Mouse (Mus musculus) intestine, embryonic 16.5 days (tissue): Measurements from ENCODE around the gene Poc1a. TPM values are rescaled to one million over a fixed set of nuclear protein-coding genes. Genes with fewer than 3 reads are reported as not detected.

Experiments
- ATAC-seq: fragments of 200-750 bp; cut with Nextera tagmentation; 2 replicates; pipeline ENCODE4 v1.8.0; 2017; ENCODE audit warnings: moderate TSS enrichment, moderate library complexity
- H3K27ac ChIP-seq: fragments of 300-500 bp; sonication (generic); 2 replicates; pipeline ENCODE4 v1.5.1; 2014; ENCODE audit warnings: mild to moderate bottlenecking, low read length
- H3K27me3 ChIP-seq: fragments of 300-500 bp; sonication (generic); replicated peaks from 2 replicates; pipeline ENCODE4 v1.6.1; 2014; ENCODE audit warnings: low read length, control low read depth, mixed read lengths; ENCODE audit not compliant: control insufficient read depth, insufficient read depth
- H3K36me3 ChIP-seq: fragments of 300-500 bp; sonication (generic); 2 replicates; pipeline ENCODE4 v1.6.1; 2014; ENCODE audit warnings: low read length, control low read depth; ENCODE audit not compliant: control insufficient read depth, insufficient read depth
- H3K4me1 ChIP-seq: fragments of 300-500 bp; sonication (generic); 2 replicates; pipeline ENCODE4 v1.6.1; 2014; ENCODE audit warnings: low read length, control low read depth, mixed read lengths; ENCODE audit not compliant: control insufficient read depth, insufficient read depth
- H3K4me2 ChIP-seq: fragments of 300-500 bp; sonication (generic); 2 replicates; pipeline ENCODE4 v1.6.1; 2014; ENCODE audit warnings: low read depth, low read length, control low read depth
- H3K4me3 ChIP-seq: fragments of 300-500 bp; sonication (generic); 2 replicates; pipeline ENCODE4 v1.5.1; 2014; ENCODE audit warnings: mild to moderate bottlenecking, low read length
- H3K9ac ChIP-seq: fragments of 300-500 bp; sonication (generic); 2 replicates; pipeline ENCODE4 v1.6.1; 2014; ENCODE audit warnings: low read depth, low read length
- H3K9me3 ChIP-seq: fragments of 300-500 bp; sonication (generic); 2 replicates; pipeline ENCODE4 v1.6.1; 2016; ENCODE audit warnings: low read length, control low read depth; ENCODE audit not compliant: control insufficient read depth
- WGBS: fragments of 180-500 bp; shearing (Covaris S2); extraction: QIAGEN DNeasy Blood & Tissue Kit; methylation state at CpG from one replicate; pipeline ENCODE4 v1.1.7; 2014; 5-methylcytosine and 5-hydroxymethylcytosine counted together
- polyA plus RNA-seq: library from polyadenylated mRNA; unstranded; fragments of >200 nt; fragmentation: Nextera tagmentation; extraction: Ambion mirVana; gene quantifications from 2 replicates; pipeline ENCODE4 v1.2.1, GENCODE M21; 2015

Gene Poc1a
- polyA plus RNA-seq, 1 experiment from 2014 or later, result 29.1 TPM

GRCm38 (mm10) chr9:106338462-106339172 lies 57.8 kb downstream of the Poc1a start:
- Histone ChIP-seq H3K27ac (no peak overlapping the region), H3K4me1 (peaks cover 23% of the 10 kb centered on the region), H3K36me3 (no peaks in the 10 kb centered on the region), H3K9ac (no peak overlapping the region), H3K9me3 (no peaks in the 10 kb centered on the region), H3K4me3 (no peak overlapping the region), H3K27me3 (no peaks in the 10 kb centered on the region), H3K4me2 (no peak overlapping the region)
- no peak for ATAC-seq
- WGBS, result 34% methylated on average over 10 of the region's 10 CpGs

- WGBS, result 56% methylated on average over 6 of the region's 6 CpGs
- peaks cover 23% of the 10 kb centered on the region for H3K4me1 ChIP-seq
These were observed 58.3 kb downstream of the Poc1a start for GRCm38 (mm10) chr9:106339173-106339558.

GRCm38 (mm10) chr9:106339730-106340129 lies 58.9 kb downstream of the Poc1a start:
- Histone ChIP-seq H3K27ac (peak overlapping the region; percentile 21; the same call in 1 of the 2 replicates), H3K9ac (no peak overlapping the region), H3K4me1 (peaks cover 24% of the 10 kb centered on the region), H3K9me3 (no peaks in the 10 kb centered on the region), H3K4me3 (no peak overlapping the region), H3K27me3 (no peaks in the 10 kb centered on the region), H3K36me3 (no peaks in the 10 kb centered on the region), H3K4me2 (no peak overlapping the region)
- ATAC-seq, result no peak
- 79% methylated on average over 4 of the region's 4 CpGs for WGBS

More at GRCm38 (mm10) chr9:106339173-106339558, 58.3 kb downstream of the Poc1a start:
- no peak for ATAC-seq
- Histone ChIP-seq H3K27ac (no peak overlapping the region), H3K4me3 (no peak overlapping the region), H3K4me2 (no peak overlapping the region), H3K9ac (no peak overlapping the region), H3K27me3 (no peaks in the 10 kb centered on the region), H3K9me3 (no peaks in the 10 kb centered on the region), H3K36me3 (no peaks in the 10 kb centered on the region)

DNA sequence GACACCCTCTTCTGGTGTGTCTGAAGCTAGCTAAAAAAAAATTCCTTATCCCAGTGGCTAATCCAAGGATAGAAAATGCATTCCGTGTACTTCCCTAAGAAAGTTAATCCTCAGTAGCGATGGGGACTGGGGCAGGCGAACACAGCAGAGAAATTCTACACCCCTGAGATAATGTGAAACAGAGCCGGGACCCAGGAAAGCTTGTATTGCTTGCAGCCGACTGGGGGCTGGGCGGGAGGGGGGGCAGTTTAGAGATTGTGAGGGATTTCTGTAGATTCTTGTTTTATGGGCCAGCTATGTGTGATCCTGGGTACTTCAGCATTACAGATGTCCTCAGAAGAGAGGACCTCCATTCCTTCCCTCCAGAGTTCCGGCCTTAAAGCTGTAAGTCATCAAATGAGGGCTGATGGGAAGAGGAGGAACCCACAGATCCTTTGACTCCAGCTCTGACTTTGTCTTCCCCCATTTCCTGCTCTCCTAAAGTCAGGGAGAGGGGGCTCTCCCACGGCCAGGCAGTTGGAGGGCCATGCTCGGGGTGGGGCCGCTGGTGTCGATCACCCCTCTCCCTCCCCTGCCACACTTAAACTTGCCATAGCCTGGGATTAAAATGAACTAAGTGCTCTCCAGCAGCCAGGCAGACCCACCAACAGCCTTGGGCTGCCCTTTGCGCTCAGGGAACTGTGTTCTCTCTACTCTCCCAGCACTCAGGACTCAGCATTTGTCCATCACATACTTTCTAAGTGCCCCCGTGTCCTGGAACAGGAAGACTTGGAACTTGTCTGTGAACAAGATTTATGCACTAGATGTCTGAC lies 59.8 kb downstream of the Poc1a start:
- Histone ChIP-seq H3K4me1 (peaks cover 29% of the 10 kb centered on the region), H3K27me3 (no peaks in the 10 kb centered on the region), H3K27ac (peak overlapping the region; percentile 77), H3K4me2 (no peak overlapping the region), H3K36me3 (no peaks in the 10 kb centered on the region), H3K4me3 (no peak overlapping the region), H3K9me3 (no peaks in the 10 kb centered on the region), H3K9ac (peak overlapping the region; percentile 44; the same call in 1 of the 2 replicates)
- 47% methylated on average over 13 of the region's 13 CpGs for WGBS
- ATAC-seq, result peak; percentile 42; the same call in 1 of the 2 replicates

DNA sequence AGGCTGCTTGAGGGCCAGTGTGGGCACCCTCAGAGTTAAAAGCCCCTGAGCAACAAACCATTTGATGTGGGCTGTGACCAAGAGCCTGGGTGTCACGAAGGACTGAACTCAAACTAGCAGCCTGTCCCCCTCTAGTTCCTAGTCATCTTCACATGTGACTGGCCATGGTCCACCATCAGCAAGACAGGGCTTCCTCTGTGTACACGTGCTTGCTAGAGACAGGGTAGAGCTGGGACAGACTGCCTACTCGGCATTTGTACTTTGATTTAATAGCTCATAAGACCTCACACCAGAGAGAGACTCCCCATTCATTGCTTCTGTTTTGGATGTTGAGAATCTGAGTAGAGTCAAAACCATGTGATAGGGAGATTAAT lies 60.4 kb downstream of the Poc1a start:
- no peaks in the 10 kb centered on the region for H3K27me3 ChIP-seq
- H3K27ac ChIP-seq, result peak overlapping the region; percentile 77
- no peak for ATAC-seq
- H3K4me2 ChIP-seq, result no peak overlapping the region
- peaks cover 29% of the 10 kb centered on the region for H3K4me1 ChIP-seq
- H3K9me3 ChIP-seq, result no peaks in the 10 kb centered on the region
- H3K9ac ChIP-seq, result no peak overlapping the region
- no peak overlapping the region for H3K4me3 ChIP-seq
- no peaks in the 10 kb centered on the region for H3K36me3 ChIP-seq
- 55% methylated on average over 3 of the region's 3 CpGs for WGBS

DNA sequence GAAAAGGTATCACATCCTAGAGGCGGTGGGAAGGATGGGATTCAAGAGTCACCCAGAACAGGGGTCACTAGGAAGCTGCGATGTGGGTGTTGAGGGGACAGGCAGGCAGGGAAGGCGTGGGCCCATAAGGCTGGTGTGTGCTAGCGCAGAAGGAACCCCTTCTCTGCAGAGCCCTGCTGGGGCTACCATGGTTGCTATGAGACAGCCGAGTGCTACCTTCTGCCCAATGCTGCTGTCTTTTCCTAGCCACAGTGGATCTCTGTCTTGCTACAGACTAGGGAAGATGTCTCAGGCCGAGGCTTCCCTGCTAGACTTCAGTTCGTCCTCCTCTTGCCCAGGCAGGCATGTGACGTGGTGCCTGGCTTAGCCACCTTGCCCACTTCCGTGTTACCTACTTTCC lies 61.7 kb downstream of the Poc1a start:
- no peak for ATAC-seq
- no peaks in the 10 kb centered on the region for H3K36me3 ChIP-seq
- no peaks in the 10 kb centered on the region for H3K9me3 ChIP-seq
- no peak overlapping the region for H3K9ac ChIP-seq
- peaks cover 29% of the 10 kb centered on the region for H3K4me1 ChIP-seq
- H3K27ac ChIP-seq, result no peak overlapping the region
- WGBS, result 85% methylated on average over 9 of the region's 9 CpGs
- H3K27me3 ChIP-seq, result no peaks in the 10 kb centered on the region
- H3K4me3 ChIP-seq, result no peak overlapping the region
- H3K4me2 ChIP-seq, result no peak overlapping the region

- no peaks in the 10 kb centered on the region for H3K9me3 ChIP-seq
- no peaks in the 10 kb centered on the region for H3K36me3 ChIP-seq
- 0 out of 2 replicates have a peak overlapping the region, but pooled peaks have one; percentile 11 for H3K9ac ChIP-seq
- no peak overlapping the region for H3K27ac ChIP-seq
- no peak for ATAC-seq
- no peak overlapping the region for H3K4me2 ChIP-seq
- WGBS, result 43% methylated on average over 6 of the region's 6 CpGs
- no peak overlapping the region for H3K4me3 ChIP-seq
- H3K4me1 ChIP-seq, result peaks cover 14% of the 10 kb centered on the region
- no peaks in the 10 kb centered on the region for H3K27me3 ChIP-seq
These were observed 64.3 kb downstream of the Poc1a start for GRCm38 (mm10) chr9:106345167-106345566.

DNA sequence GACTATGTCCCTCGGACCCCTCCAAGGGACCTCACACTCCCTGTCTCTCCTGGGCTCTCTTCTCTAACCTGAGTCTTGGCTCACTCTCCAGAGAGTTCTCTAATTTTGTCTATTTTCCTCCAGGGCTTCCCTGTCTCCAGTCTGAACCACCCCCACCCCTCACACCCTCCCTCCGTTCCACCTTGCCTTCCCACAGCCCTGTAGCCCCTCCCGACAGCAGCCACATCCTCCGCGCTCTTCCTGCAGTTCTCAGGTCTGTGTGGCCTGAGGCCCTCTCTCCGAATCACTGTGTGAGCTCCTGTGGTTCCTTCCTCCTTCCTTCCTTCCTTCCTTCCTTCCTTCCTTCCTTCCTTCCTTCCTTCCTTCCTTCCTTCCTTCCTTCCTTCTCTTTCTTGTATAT lies 64.8 kb downstream of the Poc1a start:
- Histone ChIP-seq H3K4me2 (no peak overlapping the region), H3K27ac (no peak overlapping the region), H3K36me3 (no peaks in the 10 kb centered on the region), H3K9me3 (no peaks in the 10 kb centered on the region), H3K4me1 (peaks cover 13% of the 10 kb centered on the region), H3K9ac (0 out of 2 replicates have a peak overlapping the region, but pooled peaks have one; percentile 11), H3K4me3 (no peak overlapping the region), H3K27me3 (no peaks in the 10 kb centered on the region)
- WGBS, result 54% methylated on average over 6 of the region's 6 CpGs
- no peak for ATAC-seq

DNA sequence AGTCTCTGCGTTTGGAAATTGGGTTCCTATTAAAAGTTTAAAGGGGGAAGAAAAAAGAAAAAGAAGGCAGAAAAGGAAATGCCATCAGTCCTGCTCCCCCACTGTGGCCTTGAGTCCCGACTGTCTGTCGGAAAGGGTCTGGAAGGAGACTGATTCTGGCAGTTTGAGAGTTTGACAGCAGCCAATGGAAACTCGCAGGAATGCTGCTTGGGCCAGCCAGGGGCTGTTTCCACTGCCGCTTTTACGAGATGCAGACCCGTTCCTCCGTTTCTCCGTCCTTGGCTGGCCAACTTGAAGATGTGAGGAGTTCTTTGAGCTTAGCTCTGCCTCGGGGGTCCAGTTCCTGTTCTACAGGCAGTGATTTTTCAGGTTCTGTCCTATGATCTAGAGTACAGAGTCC lies 67.4 kb downstream of the Poc1a start:
- H3K4me2 ChIP-seq, result no peak overlapping the region
- no peak overlapping the region for H3K9ac ChIP-seq
- H3K9me3 ChIP-seq, result no peaks in the 10 kb centered on the region
- H3K36me3 ChIP-seq, result no peaks in the 10 kb centered on the region
- H3K4me3 ChIP-seq, result no peak overlapping the region
- H3K27me3 ChIP-seq, result no peaks in the 10 kb centered on the region
- 59% methylated on average over 10 of the region's 10 CpGs for WGBS
- H3K4me1 ChIP-seq, result peaks cover 9% of the 10 kb centered on the region; the same call in 1 of the 2 replicates
- ATAC-seq, result no peak
- no peak overlapping the region for H3K27ac ChIP-seq
